Mouse (Mus musculus) heart, embryonic 12.5 days (tissue): ENCODE results near the gene Rora. TPM values are rescaled to one million over a fixed set of nuclear protein-coding genes. Genes with fewer than 3 reads are reported as not detected.

ENCODE experiments used
- ATAC-seq: fragments of 200-750 bp; cut with Nextera tagmentation; 2 replicates; pipeline ENCODE4 v1.8.0; 2017; ENCODE audit warnings: moderate TSS enrichment, moderate library complexity; ENCODE audit not compliant: insufficient number of reproducible peaks, low FRiP score
- H3K27ac ChIP-seq: fragments of 300-500 bp; sonication (generic); 2 replicates; pipeline ENCODE4 v1.5.1; 2016; ENCODE audit warnings: mild to moderate bottlenecking, moderate library complexity; ENCODE audit not compliant: poor library complexity, severe bottlenecking
- H3K27me3 ChIP-seq: fragments of 300-500 bp; sonication (generic); replicated peaks from 2 replicates; pipeline ENCODE4 v1.6.1; 2016; ENCODE audit warnings: mild to moderate bottlenecking, moderate library complexity
- H3K36me3 ChIP-seq: fragments of 300-500 bp; sonication (generic); 2 replicates; pipeline ENCODE4 v1.6.1; 2016; ENCODE audit warnings: mild to moderate bottlenecking, moderate library complexity
- H3K4me1 ChIP-seq: fragments of 300-500 bp; sonication (generic); replicated peaks from 2 replicates; pipeline ENCODE4 v1.6.1; 2016; ENCODE audit warnings: mild to moderate bottlenecking
- H3K4me2 ChIP-seq: fragments of 300-500 bp; sonication (generic); 2 replicates; pipeline ENCODE4 v1.6.1; 2016; ENCODE audit warnings: mild to moderate bottlenecking, moderate library complexity
- H3K4me3 ChIP-seq: fragments of 300-500 bp; sonication (generic); 2 replicates; pipeline ENCODE4 v1.5.1; 2016; ENCODE audit warnings: mild to moderate bottlenecking
- H3K9ac ChIP-seq: fragments of 300-500 bp; sonication (generic); 2 replicates; pipeline ENCODE4 v1.6.1; 2016; ENCODE audit warnings: mild to moderate bottlenecking, moderate library complexity
- H3K9me3 ChIP-seq: fragments of 300-500 bp; sonication (generic); replicated peaks from 2 replicates; pipeline ENCODE4 v1.6.1; 2016; ENCODE audit warnings: mild to moderate bottlenecking, moderate library complexity
- WGBS: fragments of 180-500 bp; shearing (Covaris S2); methylation state at CpG from one replicate; pipeline ENCODE4 v1.1.7; 2016; 5-methylcytosine and 5-hydroxymethylcytosine counted together
- polyA plus RNA-seq: library from polyadenylated mRNA; unstranded; fragments of >200 nt; fragmentation: Nextera tagmentation; extraction: Ambion mirVana; gene quantifications from 2 replicates; pipeline ENCODE4 v1.2.1, GENCODE M21; 2016

Rora gene
- polyA plus RNA-seq, 1 experiment from 2014 or later = 7.6 TPM

- no peak for ATAC-seq
- H3K4me3 ChIP-seq = no peak overlapping the region
- no peaks in the 10 kb centered on the region for H3K9me3 ChIP-seq
- H3K27ac ChIP-seq = no peak overlapping the region
- 28% methylated on average over 4 of the region's 4 CpGs for WGBS
- H3K9ac ChIP-seq = no peak overlapping the region
- peaks cover 20% of the 10 kb centered on the region for H3K4me1 ChIP-seq
- H3K27me3 ChIP-seq = peaks cover 29% of the 10 kb centered on the region
- no peak overlapping the region for H3K4me2 ChIP-seq
- no peaks in the 10 kb centered on the region for H3K36me3 ChIP-seq
Measured at GRCm38 (mm10) chr9:68689351-68689750, 35.8 kb downstream of the Rora start.

GRCm38 (mm10) chr9:68694889-68695495 is 41.4 kb downstream of the Rora start:
- H3K9ac ChIP-seq = no peak overlapping the region
- 41% methylated on average over 4 of the region's 4 CpGs for WGBS
- H3K4me2 ChIP-seq = no peak overlapping the region
- no peak overlapping the region for H3K4me3 ChIP-seq
- H3K9me3 ChIP-seq = no peaks in the 10 kb centered on the region
- H3K27ac ChIP-seq = 0 out of 2 replicates have a peak overlapping the region, but pooled peaks have one; percentile 0
- no peaks in the 10 kb centered on the region for H3K36me3 ChIP-seq
- peaks cover 17% of the 10 kb centered on the region for H3K4me1 ChIP-seq
- no peak for ATAC-seq
- peaks cover 43% of the 10 kb centered on the region for H3K27me3 ChIP-seq

DNA sequence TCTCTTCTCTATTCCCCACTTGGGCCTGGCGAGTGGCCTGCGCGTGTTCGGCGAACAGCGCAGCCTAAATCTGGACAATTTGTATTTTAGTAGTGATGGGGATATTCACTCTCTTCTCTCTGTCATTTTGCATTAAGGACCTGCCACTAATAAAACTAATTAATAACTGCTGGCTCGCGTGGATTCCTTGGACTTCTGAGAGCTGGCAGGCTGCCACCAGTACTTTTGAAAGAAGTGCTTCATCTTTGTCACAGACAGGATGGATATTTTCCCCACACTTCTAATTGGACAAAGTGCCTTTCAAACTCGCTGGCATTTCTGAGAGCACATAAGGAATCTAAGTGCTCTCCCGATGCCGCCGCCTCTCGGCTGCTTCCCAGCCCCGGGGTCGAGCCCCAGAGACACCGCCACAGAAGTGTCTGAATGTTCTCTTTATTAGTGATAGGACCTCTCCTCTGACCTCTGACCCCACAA is 41.9 kb downstream of the Rora start:
- 40% methylated on average over 16 of the region's 16 CpGs for WGBS
- Histone ChIP-seq H3K4me3 (no peak overlapping the region), H3K4me1 (peaks cover 17% of the 10 kb centered on the region), H3K4me2 (no peak overlapping the region), H3K27ac (0 out of 2 replicates have a peak overlapping the region, but pooled peaks have one; percentile 0), H3K36me3 (no peaks in the 10 kb centered on the region), H3K9ac (no peak overlapping the region), H3K9me3 (no peaks in the 10 kb centered on the region), H3K27me3 (peaks cover 37% of the 10 kb centered on the region)
- ATAC-seq = no peak

- no peaks in the 10 kb centered on the region for H3K36me3 ChIP-seq
Measured at GRCm38 (mm10) chr9:68696425-68696956, 42.9 kb downstream of the Rora start.

DNA sequence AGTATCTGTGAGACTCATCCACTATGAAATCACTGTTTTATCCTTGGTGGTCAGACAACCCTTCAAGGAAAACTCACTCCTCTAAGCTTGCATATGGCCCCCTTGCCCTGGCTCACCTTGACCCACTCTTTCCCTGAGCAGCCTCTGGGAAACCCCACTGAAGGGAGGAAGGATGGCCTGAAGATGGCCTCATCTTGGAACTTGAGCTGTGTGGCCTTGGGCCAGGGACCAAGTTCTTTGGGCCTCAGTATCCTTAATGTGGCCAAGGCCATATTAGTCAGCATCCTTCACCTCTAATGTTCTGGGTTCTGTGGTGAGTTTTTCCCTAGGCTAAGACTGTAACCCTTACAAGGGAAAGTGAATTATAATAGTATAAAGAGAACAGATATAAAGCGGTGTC is 45.8 kb downstream of the Rora start:
- no peak overlapping the region for H3K9ac ChIP-seq
- 81% methylated on average over 1 of the region's 1 CpGs for WGBS
- peaks cover 13% of the 10 kb centered on the region for H3K4me1 ChIP-seq
- ATAC-seq = no peak
- no peak overlapping the region for H3K27ac ChIP-seq
- H3K27me3 ChIP-seq = peaks cover 34% of the 10 kb centered on the region
- H3K4me2 ChIP-seq = no peak overlapping the region
- H3K36me3 ChIP-seq = no peaks in the 10 kb centered on the region
- no peak overlapping the region for H3K4me3 ChIP-seq
- H3K9me3 ChIP-seq = no peaks in the 10 kb centered on the region

More at GRCm38 (mm10) chr9:68696425-68696956, 42.9 kb downstream of the Rora start:
- ATAC-seq = no peak
- H3K4me1 ChIP-seq = peaks cover 17% of the 10 kb centered on the region
- no peak overlapping the region for H3K4me3 ChIP-seq
- H3K9ac ChIP-seq = no peak overlapping the region
- H3K27me3 ChIP-seq = peaks cover 37% of the 10 kb centered on the region
- H3K4me2 ChIP-seq = no peak overlapping the region
- no peaks in the 10 kb centered on the region for H3K9me3 ChIP-seq
- no peak overlapping the region for H3K27ac ChIP-seq
- 85% methylated on average over 3 of the region's 3 CpGs for WGBS

GRCm38 (mm10) chr9:68699856-68700255 is 46.3 kb downstream of the Rora start:
- Histone ChIP-seq H3K9me3 (no peaks in the 10 kb centered on the region), H3K27ac (no peak overlapping the region), H3K4me1 (peaks cover 11% of the 10 kb centered on the region), H3K9ac (no peak overlapping the region), H3K4me2 (no peak overlapping the region), H3K27me3 (peaks cover 37% of the 10 kb centered on the region), H3K4me3 (no peak overlapping the region), H3K36me3 (no peaks in the 10 kb centered on the region)
- 78% methylated on average over 4 of the region's 4 CpGs for WGBS
- no peak for ATAC-seq

DNA sequence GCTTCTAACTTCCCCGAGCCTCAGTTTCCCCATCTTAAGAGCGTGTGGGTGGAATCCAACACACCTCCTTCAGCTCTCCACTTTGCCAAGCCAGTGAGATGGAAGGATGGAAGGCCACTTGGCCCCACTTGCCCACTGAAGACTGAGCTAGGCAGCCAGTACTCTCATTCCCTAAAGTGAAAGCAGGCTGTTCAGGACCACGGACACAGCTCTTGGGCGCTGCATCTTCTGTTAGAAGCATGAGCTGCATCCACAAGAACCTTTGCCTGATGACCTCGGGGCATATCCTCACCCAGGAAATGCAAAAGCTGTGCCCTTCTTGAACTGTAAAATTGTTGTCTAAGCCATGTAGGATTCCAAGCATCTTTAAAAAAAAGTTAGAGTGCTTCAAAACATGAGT is 54.0 kb downstream of the Rora start:
- no peak overlapping the region for H3K9ac ChIP-seq
- 0 out of 2 replicates have a peak, but pooled peaks cover 9% of the 10 kb centered on the region for H3K27me3 ChIP-seq
- H3K27ac ChIP-seq = no peak overlapping the region
- no peak overlapping the region for H3K4me3 ChIP-seq
- no peaks in the 10 kb centered on the region for H3K9me3 ChIP-seq
- H3K36me3 ChIP-seq = no peaks in the 10 kb centered on the region
- ATAC-seq = no peak
- 48% methylated on average over 5 of the region's 5 CpGs for WGBS
- peaks cover 15% of the 10 kb centered on the region for H3K4me1 ChIP-seq
- H3K4me2 ChIP-seq = no peak overlapping the region

GRCm38 (mm10) chr9:68709232-68709631 is 55.6 kb downstream of the Rora start:
- Histone ChIP-seq H3K9me3 (no peaks in the 10 kb centered on the region), H3K27me3 (0 out of 2 replicates have a peak, but pooled peaks cover 9% of the 10 kb centered on the region), H3K9ac (no peak overlapping the region), H3K4me1 (peaks cover 15% of the 10 kb centered on the region), H3K27ac (no peak overlapping the region), H3K4me3 (no peak overlapping the region), H3K36me3 (no peaks in the 10 kb centered on the region), H3K4me2 (no peak overlapping the region)
- ATAC-seq = no peak
- 64% methylated on average over 8 of the region's 8 CpGs for WGBS

DNA sequence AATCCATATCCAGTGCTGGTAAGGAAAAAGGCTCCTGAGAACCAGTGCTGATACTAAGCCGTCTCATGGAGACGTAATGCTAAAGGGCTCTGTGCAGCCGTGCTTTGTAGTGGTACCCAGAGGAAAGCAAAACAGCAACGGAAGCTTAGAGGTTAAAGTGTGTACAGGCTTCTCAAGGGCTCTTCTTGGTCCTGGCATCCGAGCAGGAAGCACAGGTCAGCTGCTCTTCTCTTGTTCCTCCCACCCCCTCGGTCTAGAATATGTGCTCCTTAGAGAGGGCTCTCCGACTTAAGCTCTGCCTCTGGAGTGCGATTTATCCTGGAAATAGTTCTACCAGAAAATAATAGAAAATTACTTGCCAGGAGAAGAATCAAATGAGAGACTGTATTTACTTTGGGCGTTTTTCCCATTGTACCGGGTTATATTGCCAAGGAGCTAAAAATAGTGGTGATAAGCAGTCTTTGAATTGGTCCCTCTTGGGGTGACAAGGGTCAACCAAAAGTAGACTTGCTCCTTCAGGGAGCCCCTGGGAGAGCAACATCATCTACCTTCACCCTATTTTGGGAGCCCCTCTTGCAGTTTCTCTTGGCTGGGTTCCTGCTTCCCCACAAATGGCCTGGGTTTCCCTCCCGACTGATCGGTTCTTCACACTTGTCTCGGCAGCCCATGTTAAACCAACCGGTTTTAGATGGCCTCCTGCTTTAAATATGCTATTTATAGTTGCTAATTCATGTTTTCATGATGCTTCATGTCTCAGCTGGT is 57.5 kb downstream of the Rora start:
- Histone ChIP-seq H3K9me3 (no peaks in the 10 kb centered on the region), H3K4me3 (no peak overlapping the region), H3K9ac (no peak overlapping the region), H3K27ac (no peak overlapping the region), H3K36me3 (no peaks in the 10 kb centered on the region), H3K4me2 (peak overlapping the region; percentile 25), H3K4me1 (peaks cover 11% of the 10 kb centered on the region), H3K27me3 (no peaks in the 10 kb centered on the region)
- 46% methylated on average over 14 of the region's 14 CpGs for WGBS
- ATAC-seq = no peak

DNA sequence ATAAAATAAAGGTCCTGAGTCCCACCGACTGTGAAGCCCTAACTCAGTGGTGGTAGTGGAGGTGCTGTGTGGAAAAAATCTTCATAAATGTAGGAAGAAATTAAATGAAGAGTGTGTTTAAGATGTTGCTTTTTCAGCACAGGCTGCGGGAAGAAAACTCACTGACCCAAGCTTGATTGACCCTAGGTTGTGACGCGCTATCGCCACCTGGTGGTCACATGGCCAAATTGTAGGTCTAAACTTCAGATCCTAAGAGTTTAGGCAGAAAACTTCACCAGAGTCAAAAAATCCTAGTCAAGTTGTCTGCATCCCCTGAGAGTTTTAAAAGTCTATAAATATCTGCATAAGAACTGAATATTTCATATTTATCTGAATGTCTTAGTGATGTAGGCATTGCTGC is 63.4 kb downstream of the Rora start:
- 14% methylated on average over 5 of the region's 5 CpGs for WGBS
- ATAC-seq = no peak
- no peaks in the 10 kb centered on the region for H3K4me1 ChIP-seq
- no peak overlapping the region for H3K9ac ChIP-seq
- H3K4me2 ChIP-seq = no peak overlapping the region
- no peak overlapping the region for H3K4me3 ChIP-seq
- H3K27ac ChIP-seq = no peak overlapping the region
- no peaks in the 10 kb centered on the region for H3K36me3 ChIP-seq
- no peaks in the 10 kb centered on the region for H3K9me3 ChIP-seq
- no peaks in the 10 kb centered on the region for H3K27me3 ChIP-seq

DNA sequence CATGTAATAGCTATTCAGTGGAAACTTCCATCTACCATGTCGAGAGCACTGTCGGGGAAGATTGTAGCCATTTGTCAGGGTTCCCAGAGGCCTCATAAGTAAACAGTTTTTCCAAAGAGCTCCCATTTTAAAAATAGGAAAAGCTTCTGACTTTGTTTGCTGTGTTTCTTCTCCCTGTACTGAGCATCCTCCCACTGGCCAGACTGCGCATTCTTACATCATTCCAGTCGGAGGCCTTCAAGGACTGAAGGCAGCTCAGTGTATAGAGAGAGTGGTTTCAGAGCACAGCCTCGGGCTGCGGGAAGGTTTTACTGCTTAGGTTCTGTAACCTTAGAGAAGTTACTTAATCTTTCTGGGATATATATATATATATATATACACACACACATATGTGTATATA is 64.8 kb downstream of the Rora start:
- no peak for ATAC-seq
- Histone ChIP-seq H3K4me3 (no peak overlapping the region), H3K36me3 (no peaks in the 10 kb centered on the region), H3K4me2 (no peak overlapping the region), H3K9me3 (no peaks in the 10 kb centered on the region), H3K4me1 (no peaks in the 10 kb centered on the region), H3K9ac (no peak overlapping the region), H3K27me3 (no peaks in the 10 kb centered on the region), H3K27ac (no peak overlapping the region)
- WGBS = 85% methylated on average over 6 of the region's 6 CpGs
